Mouse (Mus musculus) liver, embryonic 16.5 days (tissue): ENCODE measurements around the gene Shf. TPM values are rescaled to one million over a fixed set of nuclear protein-coding genes. Genes with fewer than 3 reads are reported as not detected.

Experiments used
- ATAC-seq: fragments of 200-750 bp; cut with Nextera tagmentation; 2 replicates; pipeline ENCODE4 v1.8.0; 2017; ENCODE audit warnings: low read depth, mild to moderate bottlenecking, moderate number of reproducible peaks, moderate library complexity
- H3K27ac ChIP-seq: fragments of 300-500 bp; sonication (generic); 2 replicates; pipeline ENCODE4 v1.5.1; 2014; ENCODE audit warnings: mild to moderate bottlenecking, low read length
- H3K27me3 ChIP-seq: fragments of 300-500 bp; sonication (generic); 2 replicates; pipeline ENCODE4 v1.6.1; 2014; ENCODE audit warnings: low read depth, low read length, mixed read lengths; ENCODE audit not compliant: control insufficient read depth, insufficient read depth
- H3K36me3 ChIP-seq: fragments of 300-500 bp; sonication (generic); 2 replicates; pipeline ENCODE4 v1.6.1; 2014; ENCODE audit warnings: mild to moderate bottlenecking; ENCODE audit not compliant: control insufficient read depth, insufficient read depth
- H3K4me1 ChIP-seq: fragments of 300-500 bp; sonication (generic); 2 replicates; pipeline ENCODE4 v1.6.1; 2014; ENCODE audit warnings: low read depth, low read length, mixed read lengths; ENCODE audit not compliant: control insufficient read depth
- H3K4me2 ChIP-seq: fragments of 300-500 bp; sonication (generic); 2 replicates; pipeline ENCODE4 v1.6.1; 2014; ENCODE audit warnings: low read depth, low read length, mixed read lengths
- H3K4me3 ChIP-seq: fragments of 300-500 bp; sonication (generic); 2 replicates; pipeline ENCODE4 v1.5.1; 2014; ENCODE audit warnings: low read depth, mild to moderate bottlenecking, low read length
- H3K9ac ChIP-seq: fragments of 300-500 bp; sonication (generic); 2 replicates; pipeline ENCODE4 v1.6.1; 2014; ENCODE audit warnings: low read depth, low read length
- H3K9me3 ChIP-seq: fragments of 300-500 bp; sonication (generic); replicated peaks from 2 replicates; pipeline ENCODE4 v1.6.1; 2016; ENCODE audit warnings: low read length; ENCODE audit not compliant: control insufficient read depth
- WGBS: fragments of 180-500 bp; shearing (Covaris S2); extraction: QIAGEN DNeasy Blood & Tissue Kit; methylation state at CpG from one replicate; pipeline ENCODE4 v1.1.7; 2014; ENCODE audit not compliant: insufficient replicate concordance; 5-methylcytosine and 5-hydroxymethylcytosine counted together
- polyA plus RNA-seq: library from polyadenylated mRNA; unstranded; fragments of >200 nt; fragmentation: Nextera tagmentation; extraction: Ambion mirVana; gene quantifications from 2 replicates; pipeline ENCODE4 v1.2.1, GENCODE M21; 2015

The Shf gene
- polyA plus RNA-seq, 1 experiment from 2014 or later, result 1.3 TPM

DNA sequence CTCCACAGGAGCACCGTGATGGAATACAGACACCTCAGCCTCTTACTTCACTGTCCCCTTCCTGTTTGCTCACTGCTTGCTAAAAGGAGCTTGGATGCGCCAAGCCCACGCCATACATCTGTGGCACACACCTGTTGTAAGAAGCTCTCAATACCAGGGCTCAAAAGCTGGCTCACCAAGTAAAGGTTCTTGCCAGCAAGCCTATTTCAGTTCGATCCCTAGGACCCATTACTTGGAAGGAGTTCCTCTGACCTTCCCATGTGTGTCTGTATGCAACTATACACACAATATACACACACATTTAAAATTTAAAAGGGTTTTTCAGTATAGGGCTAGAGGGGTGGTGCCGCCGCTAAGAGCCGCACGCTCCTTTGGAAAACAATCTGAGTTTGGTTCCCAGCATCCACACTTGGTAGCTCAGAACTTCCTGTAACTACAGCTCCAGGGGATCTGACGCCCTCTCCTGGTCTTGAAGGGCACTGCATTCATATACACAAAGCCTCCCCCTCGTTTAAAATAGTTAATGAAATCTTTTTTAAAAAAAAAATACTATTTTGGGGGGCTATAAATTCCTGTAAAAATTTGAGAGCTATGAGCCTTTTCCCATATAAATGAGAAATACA lies 3.6 kb downstream of the Shf start:
- 72% methylated on average over 10 of the region's 10 CpGs for WGBS
- no peak for ATAC-seq

DNA sequence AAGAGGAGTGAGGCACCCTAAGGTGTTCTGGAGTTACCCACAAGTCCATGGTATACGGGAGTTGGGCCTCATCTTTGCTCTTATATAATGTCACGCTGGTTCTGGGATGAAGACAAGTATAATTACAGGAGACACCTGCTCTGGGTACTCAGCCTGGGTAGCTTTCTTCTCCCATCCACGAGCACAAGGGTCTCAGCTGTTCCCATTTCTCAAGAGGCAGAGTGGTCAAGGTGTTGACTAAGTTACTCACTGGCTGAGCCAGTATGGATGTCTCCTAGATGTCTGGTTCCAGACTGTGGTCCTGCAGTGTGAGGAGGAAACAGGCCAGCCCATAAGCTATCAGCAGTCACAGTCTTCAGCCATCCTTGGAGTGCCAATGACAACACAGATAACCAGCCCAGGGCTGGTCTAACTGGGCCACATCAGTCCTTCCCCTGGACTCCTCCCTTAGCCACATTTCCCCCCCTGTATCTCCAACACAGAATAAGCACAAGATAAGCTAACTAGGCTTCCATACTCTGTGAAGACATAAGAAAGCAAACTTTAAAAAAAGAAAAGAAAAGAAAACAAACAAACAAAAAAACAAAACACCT lies 4.5 kb downstream of the Shf start:
- Histone ChIP-seq H3K9ac (peak overlapping the region; percentile 30; the same call in 1 of the 2 replicates), H3K27me3 (no peaks in the 10 kb centered on the region), H3K4me2 (peak overlapping the region; percentile 32), H3K9me3 (no peaks in the 10 kb centered on the region), H3K36me3 (0 out of 2 replicates have a peak, but pooled peaks cover 5% of the 10 kb centered on the region), H3K4me1 (peaks cover 43% of the 10 kb centered on the region), H3K27ac (peak overlapping the region; percentile 82), H3K4me3 (no peak overlapping the region)
- WGBS, result 63% methylated on average over 3 of the region's 3 CpGs
- peak; percentile 84 for ATAC-seq

More for the DNA sequence above, 3.6 kb downstream of the Shf start:
- Histone ChIP-seq H3K4me2 (0 out of 2 replicates have a peak overlapping the region, but pooled peaks have one; percentile 0), H3K9ac (peak overlapping the region; percentile 14; the same call in 1 of the 2 replicates), H3K4me1 (peaks cover 50% of the 10 kb centered on the region), H3K27ac (peak overlapping the region; percentile 82), H3K4me3 (no peak overlapping the region), H3K27me3 (no peaks in the 10 kb centered on the region), H3K9me3 (no peaks in the 10 kb centered on the region), H3K36me3 (0 out of 2 replicates have a peak, but pooled peaks cover 5% of the 10 kb centered on the region)

DNA sequence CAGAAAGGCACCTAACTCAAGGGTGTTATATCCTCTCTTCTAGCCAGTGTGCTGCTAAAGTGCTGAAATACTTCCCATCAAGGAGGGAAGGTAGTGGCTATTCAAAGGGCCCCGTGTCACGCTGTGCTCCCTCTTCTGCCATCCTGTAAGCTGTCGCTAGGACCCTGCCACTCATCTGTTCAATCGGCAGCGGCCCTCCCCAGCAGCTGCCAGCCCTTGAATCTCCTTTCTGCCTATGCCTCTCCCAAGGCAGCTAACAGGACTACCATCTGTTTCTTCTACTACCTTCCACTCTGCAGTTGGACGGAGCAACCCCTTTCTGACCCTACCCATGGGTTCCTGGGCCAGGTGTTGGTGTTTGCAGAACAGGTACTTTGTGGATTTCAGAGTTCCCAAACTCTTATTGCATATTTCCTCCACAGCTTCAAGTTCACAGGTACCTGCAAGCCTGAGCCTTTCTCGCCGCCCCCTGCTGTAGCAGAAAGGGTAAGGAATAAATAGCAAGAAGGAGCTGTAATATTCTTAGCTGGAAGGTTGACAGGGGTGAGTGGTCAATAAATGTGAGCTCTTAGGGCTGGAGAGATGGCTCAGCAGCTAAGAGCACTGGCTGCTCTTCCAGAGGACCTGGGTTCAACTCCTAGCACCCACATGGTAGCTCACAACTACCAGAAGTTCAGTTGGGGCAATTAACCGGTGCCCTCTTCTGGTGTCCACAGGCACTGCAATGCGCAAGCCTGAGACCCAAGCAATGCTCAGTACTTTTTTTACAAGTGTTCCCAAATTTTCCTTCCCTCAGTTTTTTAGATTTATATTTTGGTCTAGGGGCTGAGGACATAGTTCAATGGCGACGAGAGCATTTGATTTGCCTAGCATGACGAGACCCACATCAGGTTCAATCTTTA lies 6.1 kb downstream of the Shf start:
- H3K36me3 ChIP-seq, result 0 out of 2 replicates have a peak, but pooled peaks cover 5% of the 10 kb centered on the region
- H3K4me1 ChIP-seq, result peaks cover 33% of the 10 kb centered on the region
- no peak overlapping the region for H3K9ac ChIP-seq
- H3K4me2 ChIP-seq, result no peak overlapping the region
- H3K4me3 ChIP-seq, result no peak overlapping the region
- H3K27ac ChIP-seq, result no peak overlapping the region
- H3K9me3 ChIP-seq, result no peaks in the 10 kb centered on the region
- no peak for ATAC-seq
- WGBS, result 86% methylated on average over 13 of the region's 13 CpGs
- no peaks in the 10 kb centered on the region for H3K27me3 ChIP-seq

DNA sequence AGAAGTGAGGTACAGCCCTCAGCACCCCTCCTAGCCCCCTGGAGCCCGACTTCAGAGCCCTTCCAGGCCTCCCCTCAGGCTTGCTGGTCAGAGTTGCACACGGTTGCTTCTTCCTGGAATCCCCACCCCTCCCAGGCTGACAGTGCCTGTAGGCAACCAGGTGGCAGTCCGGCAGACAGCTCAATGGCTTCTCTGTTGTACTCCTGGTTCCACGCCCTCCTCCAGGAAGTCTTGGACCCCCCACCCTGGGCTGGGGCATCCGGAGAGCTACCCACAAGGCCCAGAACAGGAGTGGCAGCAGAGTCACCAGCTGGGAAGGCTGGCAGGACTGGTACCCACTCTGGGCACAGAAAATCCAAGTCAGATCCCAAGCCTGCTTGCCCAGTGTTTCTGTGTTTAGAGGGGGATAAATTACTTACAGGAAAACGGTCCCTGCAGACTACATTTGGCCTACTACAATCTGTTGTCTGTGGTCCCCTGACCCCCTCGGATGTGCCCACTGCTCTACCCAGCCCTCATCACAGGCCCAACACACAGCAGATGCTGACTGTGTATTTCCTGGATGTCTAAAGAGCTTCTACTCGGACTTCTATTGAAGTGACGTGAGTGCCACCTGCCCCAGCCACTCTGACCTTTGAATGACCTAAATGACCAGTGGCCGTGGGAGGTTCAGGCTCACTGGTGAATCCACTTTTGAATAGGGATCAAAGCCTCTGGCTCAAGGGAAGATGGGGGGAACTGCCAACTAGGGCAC lies 6.9 kb downstream of the Shf start:
- no peaks in the 10 kb centered on the region for H3K27me3 ChIP-seq
- H3K36me3 ChIP-seq, result 0 out of 2 replicates have a peak, but pooled peaks cover 5% of the 10 kb centered on the region
- H3K9me3 ChIP-seq, result no peaks in the 10 kb centered on the region
- no peak overlapping the region for H3K4me3 ChIP-seq
- no peak overlapping the region for H3K27ac ChIP-seq
- no peak overlapping the region for H3K9ac ChIP-seq
- no peak overlapping the region for H3K4me2 ChIP-seq
- 53% methylated on average over 10 of the region's 10 CpGs for whole genome bisulfite sequencing
- ATAC-seq, result no peak
- peaks cover 25% of the 10 kb centered on the region for H3K4me1 ChIP-seq

- peaks cover 24% of the 10 kb centered on the region for H3K4me1 ChIP-seq
- H3K4me2 ChIP-seq, result no peak overlapping the region
- H3K9ac ChIP-seq, result no peak overlapping the region
- ATAC-seq, result no peak
- no peaks in the 10 kb centered on the region for H3K9me3 ChIP-seq
- 63% methylated on average over 6 of the region's 6 CpGs for WGBS
- H3K36me3 ChIP-seq, result 0 out of 2 replicates have a peak, but pooled peaks cover 5% of the 10 kb centered on the region
- no peaks in the 10 kb centered on the region for H3K27me3 ChIP-seq
- H3K4me3 ChIP-seq, result no peak overlapping the region
- no peak overlapping the region for H3K27ac ChIP-seq
Observed at GRCm38 (mm10) chr2:122361181-122361580, 7.8 kb downstream of the Shf start.

GRCm38 (mm10) chr2:122360310-122360709 lies 8.7 kb downstream of the Shf start:
- no peak for ATAC-seq
- H3K4me1 ChIP-seq, result peaks cover 22% of the 10 kb centered on the region
- no peak overlapping the region for H3K27ac ChIP-seq
- no peak overlapping the region for H3K4me2 ChIP-seq
- H3K27me3 ChIP-seq, result no peaks in the 10 kb centered on the region
- 0 out of 2 replicates have a peak, but pooled peaks cover 5% of the 10 kb centered on the region for H3K36me3 ChIP-seq
- no peaks in the 10 kb centered on the region for H3K9me3 ChIP-seq
- H3K4me3 ChIP-seq, result no peak overlapping the region
- 85% methylated on average over 6 of the region's 6 CpGs for WGBS
- no peak overlapping the region for H3K9ac ChIP-seq

- no peak overlapping the region for H3K9ac ChIP-seq
- 54% methylated on average over 3 of the region's 3 CpGs for WGBS
- H3K9me3 ChIP-seq, result no peaks in the 10 kb centered on the region
- H3K4me3 ChIP-seq, result no peak overlapping the region
- no peaks in the 10 kb centered on the region for H3K36me3 ChIP-seq
- no peak for ATAC-seq
- no peaks in the 10 kb centered on the region for H3K4me1 ChIP-seq
- H3K27me3 ChIP-seq, result no peaks in the 10 kb centered on the region
- no peak overlapping the region for H3K27ac ChIP-seq
- no peak overlapping the region for H3K4me2 ChIP-seq
Observed at GRCm38 (mm10) chr2:122356187-122356586, 12.8 kb downstream of the Shf start.

DNA sequence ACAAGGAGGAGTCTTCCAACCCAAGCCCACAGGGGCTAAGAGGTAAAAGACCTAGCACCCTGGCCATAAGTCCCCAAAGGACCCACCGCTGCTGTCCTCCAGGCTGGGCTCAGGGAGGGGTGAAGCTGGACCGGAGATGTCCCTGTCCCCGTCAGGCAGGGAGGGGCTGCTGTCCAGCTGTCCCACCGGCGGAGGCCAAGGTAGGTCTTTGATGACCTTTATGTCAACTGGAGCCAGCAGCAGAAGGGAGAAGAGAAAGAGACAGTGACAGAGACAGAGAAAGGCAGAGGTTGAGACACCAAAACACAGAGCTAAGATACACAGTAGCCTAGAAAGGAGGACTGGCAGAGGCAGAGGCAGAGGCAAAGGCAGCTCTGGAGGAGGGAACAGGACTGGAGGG lies 13.6 kb downstream of the Shf start:
- H3K36me3 ChIP-seq, result no peaks in the 10 kb centered on the region
- no peak overlapping the region for H3K27ac ChIP-seq
- H3K4me3 ChIP-seq, result no peak overlapping the region
- peaks cover under 1% of the 10 kb centered on the region for H3K4me1 ChIP-seq
- 87% methylated on average over 5 of the region's 5 CpGs for WGBS
- no peak overlapping the region for H3K9ac ChIP-seq
- no peaks in the 10 kb centered on the region for H3K27me3 ChIP-seq
- H3K4me2 ChIP-seq, result no peak overlapping the region
- no peaks in the 10 kb centered on the region for H3K9me3 ChIP-seq
- no peak for ATAC-seq
